Mouse (Mus musculus): Measurements from ENCODE around the gene Serpine1. TPM values are rescaled to one million over a fixed set of nuclear protein-coding genes. Genes with fewer than 3 reads are reported as not detected.
"Not testable (repeated sequence)": the region's sequence is repeated elsewhere in the genome, so short reads cannot be mapped to it uniquely, and the experiment has no call there.

Gene Serpine1
- 9.7 and 10.6 TPM in 2 replicates for polyA plus RNA-seq (2012; ENCODE audit: insufficient read depth, insufficient read length, missing spikeins)

- no peak for TF ChIP-seq CTCF (IDR thresholded peaks at IDR 0.05; ENCODE audit: low read depth, low read length)
- TF ChIP-seq POLR2A (IDR thresholded peaks at IDR 0.05; ENCODE audit: borderline replicate concordance, low read depth, low read length): no peak
- H3K27ac ChIP-seq (ENCODE audit: insufficient read depth, low read depth, low read length): peak within 1 kb of the TSS; percentile 66
- peak within 1 kb of the TSS; percentile 24 for H3K4me3 ChIP-seq (ENCODE audit: insufficient read depth, low read length)
- peaks cover 50% of the 10 kb centered on the region for H3K4me1 ChIP-seq (ENCODE audit: control insufficient read depth, insufficient read depth, low read length)
Observed at GRCm38 (mm10) chr5:137072079-137072960, at the start of gene Serpine1. TSS of gene Serpine1 (minus strand) at chr5:137072268.

- Histone ChIP-seq H3K4me1 (ENCODE audit: control insufficient read depth, insufficient read depth, low read length) (peaks cover 3% of the 10 kb centered on the region), H3K4me3 (ENCODE audit: insufficient read depth, low read length) (no peak overlapping the region), H3K27ac (ENCODE audit: insufficient read depth, low read depth, low read length) (no peak overlapping the region)
- no peak for TF ChIP-seq CTCF (IDR thresholded peaks at IDR 0.05; ENCODE audit: low read depth, low read length)
- TF ChIP-seq POLR2A (IDR thresholded peaks at IDR 0.05; ENCODE audit: borderline replicate concordance, low read depth, low read length): no peak
Observed at GRCm38 (mm10) chr5:137121280-137121679, 49.2 kb upstream of the Serpine1 start.

DNA sequence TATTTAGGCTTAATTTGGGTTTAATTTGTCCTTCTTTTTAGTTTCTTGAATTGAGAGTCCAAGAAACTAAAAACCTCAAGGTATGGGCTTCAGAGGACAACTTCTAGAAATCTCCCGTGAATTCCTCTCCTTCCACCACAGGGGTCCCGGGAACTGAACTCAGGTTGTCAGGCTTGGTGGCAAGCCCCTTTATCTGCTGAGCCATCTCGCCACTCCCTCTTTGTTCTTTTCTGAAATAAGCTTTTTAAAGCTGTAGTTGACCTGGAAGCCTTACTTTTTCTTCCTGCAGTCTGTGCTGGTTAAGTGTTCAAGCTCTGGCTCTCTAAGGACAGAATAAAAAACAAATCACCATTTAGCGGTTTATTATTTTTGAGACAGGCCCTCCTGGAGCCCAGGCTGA, 46.8 kb upstream of the Serpine1 start:
- H3K4me3 ChIP-seq (ENCODE audit: insufficient read depth, low read length): no peak overlapping the region
- H3K4me1 ChIP-seq (ENCODE audit: control insufficient read depth, insufficient read depth, low read length): peaks cover 8% of the 10 kb centered on the region
- no peak overlapping the region for H3K27ac ChIP-seq (ENCODE audit: insufficient read depth, low read depth, low read length)
- TF ChIP-seq CTCF (IDR thresholded peaks at IDR 0.05; ENCODE audit: low read depth, low read length) (no peak), POLR2A (IDR thresholded peaks at IDR 0.05; ENCODE audit: borderline replicate concordance, low read depth, low read length) (no peak)

DNA sequence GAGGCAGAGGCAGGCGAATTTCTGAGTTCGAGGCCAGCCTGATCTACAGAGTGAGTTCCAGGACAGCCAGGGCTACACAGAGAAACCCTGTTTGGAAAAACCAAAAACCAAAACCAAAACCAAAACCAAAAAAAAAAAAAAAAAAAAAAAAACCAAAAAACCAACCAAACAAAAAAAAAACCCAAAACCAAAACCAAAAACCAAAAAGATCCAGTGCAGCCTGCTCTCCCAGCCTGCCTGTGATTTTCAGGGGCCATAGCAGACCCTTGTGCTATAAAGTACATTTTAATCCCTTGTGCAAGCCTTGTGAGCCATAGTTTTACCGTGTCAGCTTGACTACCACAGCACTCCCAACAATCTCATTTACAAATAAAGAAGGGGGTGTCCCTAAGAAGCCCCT, 45.9 kb upstream of the Serpine1 start:
- not testable (repeated sequence) for H3K4me3 ChIP-seq (ENCODE audit: insufficient read depth, low read length); H3K4me1 ChIP-seq (ENCODE audit: control insufficient read depth, insufficient read depth, low read length); H3K27ac ChIP-seq (ENCODE audit: insufficient read depth, low read depth, low read length)

DNA sequence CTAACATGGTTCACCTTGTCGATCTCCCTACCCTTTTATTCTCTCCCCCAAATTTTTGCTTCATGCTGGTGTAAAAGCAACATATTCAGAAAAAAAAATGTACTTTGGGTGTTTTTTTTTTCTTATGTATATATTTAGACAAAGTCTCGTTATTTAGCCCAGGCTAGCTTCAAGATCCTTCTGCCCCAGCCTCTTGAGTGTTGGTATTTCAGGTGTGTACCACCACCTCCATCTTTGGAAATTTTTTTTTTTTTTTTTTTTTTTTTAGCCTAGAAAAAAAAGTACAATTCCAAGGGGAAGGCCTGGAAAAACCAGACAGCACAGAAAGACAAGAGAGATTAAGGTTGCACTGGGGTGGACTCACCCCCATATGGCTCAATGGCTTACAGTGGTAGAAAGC, 44.9 kb upstream of the Serpine1 start:
- H3K27ac ChIP-seq (ENCODE audit: insufficient read depth, low read depth, low read length): no peak overlapping the region

GRCm38 (mm10) chr5:137115866-137116847, 44.1 kb upstream of the Serpine1 start, which contains the start of gene Trim56:
TSS of gene Trim56 (minus strand) at chr5:137116209.
- H3K4me1 ChIP-seq (ENCODE audit: control insufficient read depth, insufficient read depth, low read length): peaks cover 8% of the 10 kb centered on the region
- no peak for TF ChIP-seq CTCF (IDR thresholded peaks at IDR 0.05; ENCODE audit: low read depth, low read length)
- no peak for TF ChIP-seq POLR2A (IDR thresholded peaks at IDR 0.05; ENCODE audit: borderline replicate concordance, low read depth, low read length)

More for the DNA sequence above, 44.9 kb upstream of the Serpine1 start:
- TF ChIP-seq POLR2A (IDR thresholded peaks at IDR 0.05; ENCODE audit: borderline replicate concordance, low read depth, low read length) (no peak), CTCF (IDR thresholded peaks at IDR 0.05; ENCODE audit: low read depth, low read length) (no peak)
- no peak overlapping the region for H3K4me3 ChIP-seq (ENCODE audit: insufficient read depth, low read length)
- peaks cover 8% of the 10 kb centered on the region for H3K4me1 ChIP-seq (ENCODE audit: control insufficient read depth, insufficient read depth, low read length)

DNA sequence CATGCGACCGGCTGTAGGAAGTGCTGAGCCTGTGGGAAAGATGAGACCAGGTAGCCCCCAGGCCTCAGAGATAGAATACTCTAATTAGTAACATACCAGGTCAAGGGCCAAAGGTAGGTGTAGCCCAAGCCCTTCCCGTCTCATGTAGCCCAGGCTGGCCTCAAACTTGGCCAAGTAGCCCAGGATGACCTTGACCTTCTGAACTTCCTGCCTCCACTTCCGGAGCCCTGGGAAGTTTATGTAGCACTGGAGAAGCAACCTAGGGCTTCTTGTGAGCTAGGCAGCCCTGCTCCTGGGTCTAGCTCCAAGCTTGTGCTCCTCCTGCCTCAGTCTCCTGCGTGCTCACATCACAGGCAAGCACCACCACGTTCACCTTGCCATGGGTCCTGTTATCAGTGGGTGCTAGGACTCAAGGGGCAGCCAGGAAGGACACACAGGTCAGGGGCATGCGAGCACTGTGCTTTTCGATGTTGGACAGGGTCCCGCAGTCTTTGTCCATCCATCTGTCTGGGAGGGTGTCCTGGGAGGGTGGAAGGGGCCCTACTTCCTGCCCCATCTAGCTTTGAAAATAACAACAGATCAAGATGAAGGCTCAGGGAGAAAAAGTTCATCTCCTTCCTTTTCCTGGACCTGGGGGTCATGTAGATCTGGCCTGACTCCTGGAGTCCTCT, 43.0 kb upstream of the Serpine1 start:
- peak overlapping the region; percentile 63 for H3K27ac ChIP-seq (ENCODE audit: insufficient read depth, low read depth, low read length)
- peak overlapping the region; percentile 67 for H3K4me3 ChIP-seq (ENCODE audit: insufficient read depth, low read length)
- no peak for TF ChIP-seq CTCF (IDR thresholded peaks at IDR 0.05; ENCODE audit: low read depth, low read length)
- no peak for TF ChIP-seq POLR2A (IDR thresholded peaks at IDR 0.05; ENCODE audit: borderline replicate concordance, low read depth, low read length)
- H3K4me1 ChIP-seq (ENCODE audit: control insufficient read depth, insufficient read depth, low read length): peaks cover 8% of the 10 kb centered on the region

More at GRCm38 (mm10) chr5:137115866-137116847, 44.1 kb upstream of the Serpine1 start, which contains the start of gene Trim56:
- peak within 1 kb of the TSS; percentile 67 for H3K4me3 ChIP-seq (ENCODE audit: insufficient read depth, low read length)
- peak within 1 kb of the TSS; percentile 63 for H3K27ac ChIP-seq (ENCODE audit: insufficient read depth, low read depth, low read length)

- no peak overlapping the region for H3K4me3 ChIP-seq (ENCODE audit: insufficient read depth, low read length)
- no peak overlapping the region for H3K27ac ChIP-seq (ENCODE audit: insufficient read depth, low read depth, low read length)
- peaks cover 9% of the 10 kb centered on the region for H3K4me1 ChIP-seq (ENCODE audit: control insufficient read depth, insufficient read depth, low read length)
- no peak for TF ChIP-seq POLR2A (IDR thresholded peaks at IDR 0.05; ENCODE audit: borderline replicate concordance, low read depth, low read length)
- TF ChIP-seq CTCF (IDR thresholded peaks at IDR 0.05; ENCODE audit: low read depth, low read length): no peak
Observed at GRCm38 (mm10) chr5:137111542-137112408, 39.7 kb upstream of the Serpine1 start.
